ENCODE assay signal across 8 mouse cellular contexts in genomic region chr8:57610706-57611418, GRCm38 (mm10). TPM values are rescaled to one million over a fixed set of nuclear protein-coding genes. Genes with fewer than 3 reads are reported as not detected.
DNase-seq lines count a peak whose midpoint lies in the region; ATAC-seq and TF ChIP-seq lines count a peak whose summit lies in the region.

No protein-coding gene starts in this region.

- intact Hi-C loops in gastrocnemius, postnatal 36 days (cut with DNase I), result no loop called here

- H3K4me3 ChIP-seq in lung, adult 2 months (replicated peaks; ENCODE audit: extremely low read depth, low read depth, low read length), result no peak overlapping the region

- TF ChIP-seq POLR2A in lung, adult 2 months (IDR thresholded peaks at IDR 0.05; ENCODE audit: borderline replicate concordance, extremely low read depth, low read depth, low read length), result no peak

- no peaks in the 10 kb centered on the region for H3K4me1 ChIP-seq in lung, adult 2 months (ENCODE audit: control insufficient read depth, insufficient read depth, low read length)

- TF ChIP-seq CTCF in lung, adult 2 months (IDR thresholded peaks at IDR 0.05; ENCODE audit: insufficient read depth, low read length), result no peak

- peak; percentile 13 for ATAC-seq in cerebellum, adult (ENCODE audit: insufficient number of reproducible peaks, low FRiP score, low TSS enrichment)
- no peak for ATAC-seq in monocyte, adult 5-6 weeks (replicated peaks; ENCODE audit: insufficient number of reproducible peaks, low FRiP score, low TSS enrichment, poor library complexity, severe bottlenecking)

- 48% methylated on average over 11 of the region's 11 CpGs for WGBS in lung, adult 2 months

- peak; percentile 39 to 68 for DNase-seq in lung, adult 18-20 months
- no peak for DNase-seq in lung, adult 2 months
- DNase-seq in gastrocnemius, postnatal 36 days, result peak; percentile 38 to 42
- peak; percentile 63 to 69 for DNase-seq in layer of hippocampus, postnatal 10 days (ENCODE audit: low spot score in 2 of 2)
- peak; percentile 77 for DNase-seq in right cerebral cortex, postnatal 14 days
- DNase-seq in thymus, adult 18-20 months, result no peak

RNA-seq across cellular contexts. Expression of gene Galnt7, which starts 42.0 kb away (rescaled TPM):
- 2.0 and 2.1 TPM in 2 replicates for polyA plus RNA-seq in lung, adult 2 months (2012; rRNA removed)
- total RNA-seq in gastrocnemius, postnatal 36 days (2021), result 1 to 10 TPM; 2.3 to 3.3 TPM
- 10 to 100 TPM; 11.7 to 11.8 TPM for total RNA-seq in layer of hippocampus, postnatal 10 days (2021)
- total RNA-seq in monocyte, adult 5-6 weeks (2017), result 23.0 to 34.5 TPM (median 26.7 TPM) in 3 replicates

Comparison
In these comparisons a context has a peak if more than half of its experiments do, and no peak if none do; other contexts are left out.
1. DNase-seq: peak in lung, adult 18-20 months (2 of 2), gastrocnemius, postnatal 36 days (2 of 2), layer of hippocampus, postnatal 10 days (2 of 2) and right cerebral cortex, postnatal 14 days (single experiment); none in lung, adult 2 months (single experiment) and thymus, adult 18-20 months (0 of 2).